ENCODE assay signal across 8 mouse cellular contexts in genomic region chr12:27932382-27933140, GRCm38 (mm10).
A peak's percentile ranks its signal among the peaks of the same experiment; 100 is the strongest.
DNase-seq lines count a peak whose midpoint lies in the region; ATAC-seq lines count a peak whose summit lies in the region.

No protein-coding gene starts in this region.

- H3K4me3 ChIP-seq in lung, embryonic 16.5 days (ENCODE audit: low read length): no peak overlapping the region
- H3K4me3 ChIP-seq in intestine, embryonic 16.5 days (ENCODE audit: low read length): no peak overlapping the region

- H3K27ac ChIP-seq in lung, embryonic 16.5 days (ENCODE audit: low read length): no peak overlapping the region
- H3K27ac ChIP-seq in intestine, embryonic 16.5 days (ENCODE audit: low read length): no peak overlapping the region; the same call in 1 of the 2 replicates

- 27% methylated on average over 7 of the region's 7 CpGs for WGBS in lung, embryonic 16.5 days
- 27% methylated on average over 7 of the region's 7 CpGs for WGBS in intestine, embryonic 16.5 days

- H3K9ac ChIP-seq in lung, embryonic 16.5 days (ENCODE audit: low read length): no peak overlapping the region
- H3K9ac ChIP-seq in intestine, embryonic 16.5 days (ENCODE audit: low read depth, low read length): no peak overlapping the region

- no peak overlapping the region for H3K4me2 ChIP-seq in lung, embryonic 16.5 days (ENCODE audit: low read depth, low read length)
- no peak overlapping the region for H3K4me2 ChIP-seq in intestine, embryonic 16.5 days (ENCODE audit: low read depth, low read length)

- intact Hi-C loops in left cerebral cortex, postnatal 25 days (cut with DNase I): no loop called here

- H3K36me3 ChIP-seq in lung, embryonic 16.5 days (ENCODE audit: control insufficient read depth, insufficient read depth, low read length): no peaks in the 10 kb centered on the region
- no peaks in the 10 kb centered on the region for H3K36me3 ChIP-seq in intestine, embryonic 16.5 days (ENCODE audit: control insufficient read depth, insufficient read depth, low read length)

- H3K9me3 ChIP-seq in lung, embryonic 16.5 days (ENCODE audit: control insufficient read depth, low read length): no peaks in the 10 kb centered on the region
- no peaks in the 10 kb centered on the region for H3K9me3 ChIP-seq in intestine, embryonic 16.5 days (ENCODE audit: control insufficient read depth, low read length)

- H3K27me3 ChIP-seq in lung, embryonic 16.5 days (ENCODE audit: control insufficient read depth, insufficient read depth, low read depth, low read length): no peaks in the 10 kb centered on the region
- no peaks in the 10 kb centered on the region for H3K27me3 ChIP-seq in intestine, embryonic 16.5 days (replicated peaks; ENCODE audit: control insufficient read depth, insufficient read depth, low read length)

- no peak for DNase-seq in lung, postnatal 25 days (ENCODE audit: low spot score)
- peak; percentile 46 to 59 for DNase-seq in frontal cortex, postnatal 36 days (ENCODE audit: low spot score in 2 of 2)
- peak; percentile 44 to 70 for DNase-seq in left cerebral cortex, postnatal 25 days (ENCODE audit: low spot score in 2 of 2)
- DNase-seq in right cerebral cortex, postnatal 10 days (ENCODE audit: low spot score in 2 of 2): peak; percentile 60 to 62
- no peak for DNase-seq in spleen, adult 12 weeks (ENCODE audit: low spot score)
- DNase-seq in thymus, postnatal 0 days (ENCODE audit: low spot score): no peak

- H3K4me1 ChIP-seq in lung, embryonic 16.5 days (replicated peaks; ENCODE audit: control insufficient read depth, insufficient read depth, low read length): peaks cover 8% of the 10 kb centered on the region
- peaks cover 14% of the 10 kb centered on the region; the same call in 1 of the 2 replicates for H3K4me1 ChIP-seq in intestine, embryonic 16.5 days (ENCODE audit: control insufficient read depth, insufficient read depth, low read length)

- ATAC-seq in lung, embryonic 16.5 days (ENCODE audit: low read depth): peak; percentile 43; the same call in 1 of the 2 replicates
- ATAC-seq in intestine, embryonic 16.5 days: no peak

Comparison
In these comparisons a context has a peak if more than half of its experiments do, and no peak if none do; other contexts are left out.
1. DNase-seq: peak in frontal cortex, postnatal 36 days (2 of 2), left cerebral cortex, postnatal 25 days (2 of 2) and right cerebral cortex, postnatal 10 days (2 of 2); none in lung, postnatal 25 days (single experiment), spleen, adult 12 weeks (single experiment) and thymus, postnatal 0 days (single experiment).